Mouse (Mus musculus) myocyte (in vitro differentiated cells): ENCODE data around the gene Cnot2.
"Not testable (repeated sequence)": the region's sequence is repeated elsewhere in the genome, so short reads cannot be mapped to it uniquely, and the experiment has no call there.

Experiments used
- E2F4 ChIP-seq: IDR thresholded peaks from one replicate; pipeline ENCODE4 v1.6.1; 2011; ENCODE audit warnings: mild to moderate bottlenecking, control low read depth, moderate library complexity; ENCODE audit not compliant: insufficient read depth
- POLR2A ChIP-seq: IDR thresholded peaks from one replicate; pipeline ENCODE4 v1.6.1; 2011; ENCODE audit warnings: low read depth, mild to moderate bottlenecking, control low read depth, moderate library complexity; ENCODE audit not compliant: insufficient read length
- REST ChIP-seq: IDR thresholded peaks from one replicate; pipeline ENCODE4 v1.6.1; 2011; ENCODE audit warnings: mild to moderate bottlenecking, control low read depth, moderate library complexity; ENCODE audit not compliant: insufficient read depth, insufficient read length

- TF ChIP-seq REST, E2F4, POLR2A: not testable (repeated sequence)
These were observed 31.9 kb upstream of the Cnot2 start for GRCm38 (mm10) chr10:116613250-116613649.
